Mouse (Mus musculus) stomach, embryonic 14.5 days (tissue): ENCODE data around the gene Kdsr. TPM values are rescaled to one million over a fixed set of nuclear protein-coding genes. Genes with fewer than 3 reads are reported as not detected.
A peak's percentile ranks its signal among the peaks of the same experiment; 100 is the strongest.

ENCODE experiments used
- ATAC-seq: fragments of 200-750 bp; cut with Nextera tagmentation; 2 replicates; pipeline ENCODE4 v1.8.0; 2017; ENCODE audit warnings: low read depth, moderate TSS enrichment; ENCODE audit not compliant: insufficient number of reproducible peaks, insufficient read depth, low FRiP score
- H3K27ac ChIP-seq: fragments of 300-500 bp; sonication (generic); 2 replicates; pipeline ENCODE4 v1.5.1; 2014; ENCODE audit warnings: mild to moderate bottlenecking, low read length, moderate library complexity, mixed read lengths
- H3K27me3 ChIP-seq: fragments of 300-500 bp; sonication (generic); 2 replicates; pipeline ENCODE4 v1.6.1; 2014; ENCODE audit warnings: low read length, control low read depth, mixed read lengths; ENCODE audit not compliant: control insufficient read depth, insufficient read depth
- H3K36me3 ChIP-seq: fragments of 300-500 bp; sonication (generic); 2 replicates; pipeline ENCODE4 v1.6.1; 2014; ENCODE audit warnings: mild to moderate bottlenecking, control low read depth, low read length, moderate library complexity, mixed read lengths; ENCODE audit not compliant: control insufficient read depth, insufficient read depth
- H3K4me1 ChIP-seq: fragments of 300-500 bp; sonication (generic); 2 replicates; pipeline ENCODE4 v1.6.1; 2014; ENCODE audit warnings: low read length, control low read depth, mixed read lengths; ENCODE audit not compliant: control insufficient read depth, insufficient read depth
- H3K4me2 ChIP-seq: fragments of 300-500 bp; sonication (generic); replicated peaks from 2 replicates; pipeline ENCODE4 v1.6.1; 2014; ENCODE audit warnings: low read depth, low read length, control low read depth
- H3K4me3 ChIP-seq: fragments of 300-500 bp; sonication (generic); 2 replicates; pipeline ENCODE4 v1.5.1; 2014; ENCODE audit warnings: low read depth, low read length, control low read depth
- H3K9ac ChIP-seq: fragments of 300-500 bp; sonication (generic); replicated peaks from 2 replicates; pipeline ENCODE4 v1.6.1; 2014; ENCODE audit warnings: low read depth, mild to moderate bottlenecking, control low read depth, low read length, moderate library complexity, mixed read lengths
- H3K9me3 ChIP-seq: fragments of 300-500 bp; sonication (generic); 2 replicates; pipeline ENCODE4 v1.6.1; 2016; ENCODE audit warnings: low read depth, low read length, control low read depth; ENCODE audit not compliant: control insufficient read depth
- WGBS: fragments of 180-500 bp; shearing (Covaris S2); extraction: QIAGEN DNeasy Blood & Tissue Kit; methylation state at CpG from one replicate; pipeline ENCODE4 v1.1.7; 2014; 5-methylcytosine and 5-hydroxymethylcytosine counted together
- polyA plus RNA-seq: library from polyadenylated mRNA; unstranded; fragments of >200 nt; fragmentation: Nextera tagmentation; extraction: Ambion mirVana; gene quantifications from 2 replicates; pipeline ENCODE4 v1.2.1, GENCODE M21; 2014

Kdsr gene
- polyA plus RNA-seq, 1 experiment from 2014 or later: 18.4 TPM

DNA sequence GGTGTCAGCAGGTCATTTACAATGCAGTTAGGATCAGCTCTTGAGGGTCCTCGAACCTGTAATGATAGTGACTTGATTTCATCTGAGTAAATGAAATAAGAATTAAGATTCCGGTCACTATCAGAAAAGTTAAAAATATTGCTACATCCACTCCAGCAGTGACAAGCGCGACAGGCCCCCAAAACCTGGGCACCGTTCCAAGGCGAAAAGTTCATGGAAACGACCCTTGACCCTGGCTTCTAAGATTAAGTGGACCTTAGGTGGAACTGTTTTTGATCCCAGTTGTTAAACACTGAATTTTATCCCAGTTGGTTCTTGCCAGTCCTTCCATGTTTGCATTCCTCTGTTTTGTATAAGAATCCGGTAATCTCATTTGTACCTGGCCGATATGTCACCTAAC is 14.6 kb upstream of the Kdsr start:
- 77% methylated on average over 9 of the region's 9 CpGs for WGBS

DNA sequence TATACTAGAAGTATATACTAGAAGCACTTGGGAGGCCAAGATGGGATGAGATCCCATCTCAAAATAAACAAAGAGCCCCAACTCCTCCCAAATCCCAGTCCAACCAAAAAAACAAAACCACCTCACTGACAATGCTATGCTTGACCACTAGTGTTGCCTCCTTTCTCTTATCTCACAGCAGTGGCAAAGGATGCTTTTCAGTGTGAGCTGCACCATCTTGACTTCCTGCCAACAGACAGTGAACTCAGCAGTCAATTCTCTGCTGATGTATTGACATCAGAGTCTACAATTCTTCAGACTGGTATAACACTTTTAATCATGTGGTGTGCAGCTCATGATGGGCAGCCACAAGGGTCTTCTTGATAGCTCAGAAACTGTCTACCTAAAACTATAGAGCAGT is 9.2 kb upstream of the Kdsr start:
- no peaks in the 10 kb centered on the region for H3K27me3 ChIP-seq
- H3K36me3 ChIP-seq: peaks cover 46% of the 10 kb centered on the region
- ATAC-seq: no peak
- no peak overlapping the region for H3K4me2 ChIP-seq
- H3K27ac ChIP-seq: no peak overlapping the region
- no peak overlapping the region for H3K4me3 ChIP-seq
- H3K4me1 ChIP-seq: no peaks in the 10 kb centered on the region
- H3K9ac ChIP-seq: no peak overlapping the region
- H3K9me3 ChIP-seq: no peaks in the 10 kb centered on the region

More for the DNA sequence above, 14.6 kb upstream of the Kdsr start:
- Histone ChIP-seq H3K36me3 (peaks cover 58% of the 10 kb centered on the region), H3K4me2 (no peak overlapping the region), H3K27ac (no peak overlapping the region), H3K9ac (no peak overlapping the region), H3K9me3 (no peaks in the 10 kb centered on the region), H3K27me3 (no peaks in the 10 kb centered on the region), H3K4me1 (no peaks in the 10 kb centered on the region), H3K4me3 (no peak overlapping the region)
- no peak for ATAC-seq

DNA sequence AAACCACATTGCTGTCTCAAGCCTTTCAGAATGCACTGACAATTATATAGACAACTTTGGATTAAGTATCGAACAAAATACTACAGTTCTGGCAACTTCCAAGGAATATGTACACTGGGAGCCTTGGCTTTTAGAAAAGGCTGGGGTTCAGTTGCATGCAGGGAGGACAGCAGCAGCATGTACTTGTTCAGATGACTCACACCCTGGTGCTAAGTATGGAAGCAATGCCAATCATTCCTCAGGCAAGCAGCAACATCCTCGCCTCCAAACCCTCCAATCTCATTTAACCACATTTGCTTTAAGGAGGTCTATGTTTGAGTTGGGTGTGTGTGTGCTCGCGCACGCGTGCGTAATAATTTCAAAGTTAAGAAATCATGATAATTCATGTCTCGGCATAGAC is 6.2 kb upstream of the Kdsr start:
- Histone ChIP-seq H3K4me3 (no peak overlapping the region), H3K4me1 (no peaks in the 10 kb centered on the region), H3K27ac (no peak overlapping the region), H3K36me3 (peaks cover 27% of the 10 kb centered on the region), H3K27me3 (no peaks in the 10 kb centered on the region), H3K9me3 (no peaks in the 10 kb centered on the region), H3K4me2 (no peak overlapping the region), H3K9ac (no peak overlapping the region)
- no peak for ATAC-seq
- WGBS: 93% methylated on average over 8 of the region's 8 CpGs

DNA sequence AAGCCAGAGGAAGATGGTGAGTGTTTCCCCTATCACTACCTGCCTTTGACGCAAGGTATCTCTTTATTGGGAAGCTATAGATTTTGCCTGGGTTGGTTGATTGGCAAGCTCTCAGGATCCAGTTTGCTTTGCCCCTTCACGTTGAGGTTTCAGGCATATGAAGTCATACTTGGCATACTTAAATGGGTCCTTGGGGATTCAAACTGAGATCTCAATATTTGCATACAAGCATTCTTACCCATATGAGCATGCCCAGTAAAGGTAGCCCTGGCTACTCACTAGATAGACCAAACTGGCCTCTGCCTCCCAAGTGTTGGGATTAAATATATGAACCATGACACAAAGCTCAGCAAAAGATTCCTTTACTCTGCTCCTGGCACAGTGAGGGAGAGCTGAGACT is 5.3 kb upstream of the Kdsr start:
- H3K9me3 ChIP-seq: no peaks in the 10 kb centered on the region
- ATAC-seq: no peak
- no peak overlapping the region for H3K9ac ChIP-seq
- peaks cover 21% of the 10 kb centered on the region for H3K36me3 ChIP-seq
- no peaks in the 10 kb centered on the region for H3K27me3 ChIP-seq
- H3K27ac ChIP-seq: no peak overlapping the region
- no peaks in the 10 kb centered on the region for H3K4me1 ChIP-seq
- WGBS: 91% methylated on average over 2 of the region's 2 CpGs
- H3K4me3 ChIP-seq: no peak overlapping the region
- H3K4me2 ChIP-seq: no peak overlapping the region

DNA sequence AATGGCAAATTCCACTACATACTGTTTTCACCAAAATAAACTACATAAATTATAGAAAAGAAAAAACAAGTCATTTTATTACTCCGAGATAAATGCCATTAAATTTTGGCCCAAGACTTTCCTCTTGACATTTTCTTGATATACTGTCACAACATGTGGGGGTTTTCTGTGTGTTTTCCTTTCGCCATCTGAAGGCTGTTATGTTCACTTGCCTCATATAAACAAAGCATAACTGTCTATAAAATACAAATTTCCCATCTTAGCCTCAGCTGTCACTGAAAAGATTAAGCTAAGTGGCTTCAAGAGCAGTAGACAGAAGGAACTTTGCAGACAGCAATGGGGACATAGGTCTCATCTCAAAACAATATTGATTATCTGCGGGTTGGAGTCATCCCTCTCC is 4.8 kb upstream of the Kdsr start:
- Histone ChIP-seq H3K9ac (no peak overlapping the region), H3K27ac (no peak overlapping the region), H3K4me3 (no peak overlapping the region), H3K4me2 (no peak overlapping the region), H3K36me3 (peaks cover 21% of the 10 kb centered on the region), H3K9me3 (no peaks in the 10 kb centered on the region), H3K4me1 (no peaks in the 10 kb centered on the region), H3K27me3 (no peaks in the 10 kb centered on the region)
- no peak for ATAC-seq
- 75% methylated on average over 3 of the region's 3 CpGs for WGBS

DNA sequence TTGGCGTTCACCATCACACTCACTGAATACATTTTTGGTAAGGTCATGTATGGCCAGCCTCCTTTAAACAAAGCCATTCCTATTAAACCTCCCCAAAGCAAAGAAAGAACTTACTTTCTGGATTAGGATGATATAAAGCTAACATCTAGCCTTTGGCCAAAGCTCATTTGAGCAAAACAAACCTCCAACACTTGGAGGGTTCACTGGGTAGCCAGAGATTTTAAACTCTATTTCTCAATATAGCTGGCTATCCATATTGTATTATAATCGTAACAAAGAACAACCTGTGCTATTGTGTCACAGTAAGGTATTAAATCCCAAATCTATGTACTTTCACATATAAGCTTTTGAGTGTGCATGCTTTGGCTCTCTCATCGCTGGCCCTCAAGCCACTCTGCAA is 1.2 kb upstream of the Kdsr start:
- Histone ChIP-seq H3K4me2 (no peak overlapping the region), H3K27ac (no peak overlapping the region; the same call in 1 of the 2 replicates), H3K9me3 (no peaks in the 10 kb centered on the region), H3K4me3 (no peak overlapping the region), H3K4me1 (peaks cover 14% of the 10 kb centered on the region), H3K36me3 (peaks cover 4% of the 10 kb centered on the region), H3K27me3 (no peaks in the 10 kb centered on the region), H3K9ac (no peak overlapping the region)
- ATAC-seq: no peak
- WGBS: 75% methylated on average over 3 of the region's 3 CpGs

DNA sequence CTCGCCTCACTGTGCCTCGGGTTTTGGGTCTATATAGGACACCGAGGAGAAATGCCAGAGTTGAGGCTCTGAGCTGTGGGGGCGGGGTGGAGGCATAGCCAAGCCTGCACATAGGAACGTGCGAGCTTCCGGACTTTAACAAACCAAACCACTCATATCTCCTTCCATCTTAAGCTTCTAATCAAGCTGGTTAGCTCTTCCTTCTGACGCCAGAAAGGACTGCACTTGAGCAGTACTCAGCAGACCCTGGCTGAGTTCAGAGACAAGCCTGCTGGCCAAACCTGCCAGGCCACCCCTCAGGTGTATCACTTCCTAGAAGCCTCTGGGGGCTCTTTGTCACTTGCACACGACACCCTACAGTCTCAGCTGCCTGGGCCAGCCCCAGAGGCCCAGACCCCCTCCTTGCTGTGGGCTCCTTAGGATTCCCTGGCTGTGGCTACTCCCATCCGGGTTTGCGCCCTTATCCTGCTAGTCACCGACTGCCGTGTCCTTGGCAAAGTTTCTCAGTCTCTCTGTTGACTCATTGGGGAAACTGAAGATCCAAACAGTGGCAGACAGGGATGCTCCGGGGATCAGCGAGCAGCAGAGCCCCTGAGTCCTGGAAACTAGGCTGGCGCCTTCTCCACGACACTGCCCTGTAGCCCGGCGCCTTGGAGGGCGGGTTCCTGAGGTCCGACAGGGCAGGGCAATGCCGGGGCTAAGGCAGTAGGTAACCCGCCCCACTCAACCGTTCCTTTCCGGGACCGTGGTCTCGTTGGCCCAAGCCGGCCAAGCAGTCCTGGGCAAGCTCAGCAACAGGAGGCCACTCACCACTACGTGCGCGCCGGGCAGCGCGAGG is 574 bp downstream of the Kdsr start:
- WGBS: 1% methylated on average over 34 of the region's 34 CpGs

DNA sequence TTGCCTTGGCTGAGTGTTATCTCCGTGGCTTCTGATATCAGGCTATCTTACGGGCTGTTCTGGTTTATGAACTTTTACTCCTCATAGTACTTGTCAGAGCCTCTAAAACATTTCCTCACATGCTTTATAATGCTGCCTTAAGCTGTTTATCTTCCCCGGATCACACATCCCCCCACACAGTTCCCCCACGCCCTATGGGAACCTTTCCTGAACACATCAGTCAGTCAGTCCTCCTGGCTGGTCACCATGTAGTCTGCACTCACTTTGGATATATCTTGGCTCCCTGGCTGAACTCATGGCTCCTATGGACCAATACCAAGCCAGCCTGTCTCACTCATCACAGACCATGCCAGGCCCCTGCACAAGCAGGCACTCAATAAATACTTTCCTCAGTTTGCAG is 2.9 kb downstream of the Kdsr start:
- Histone ChIP-seq H3K27me3 (no peaks in the 10 kb centered on the region), H3K4me2 (no peak overlapping the region), H3K4me1 (peaks cover 14% of the 10 kb centered on the region), H3K36me3 (no peaks in the 10 kb centered on the region), H3K9me3 (no peaks in the 10 kb centered on the region), H3K27ac (no peak overlapping the region), H3K9ac (no peak overlapping the region), H3K4me3 (no peak overlapping the region)
- 72% methylated on average over 4 of the region's 4 CpGs for WGBS
- no peak for ATAC-seq

More for the DNA sequence above, 574 bp downstream of the Kdsr start:
- H3K36me3 ChIP-seq: no peaks in the 10 kb centered on the region
- H3K9ac ChIP-seq: peak overlapping the region; percentile 63
- H3K4me3 ChIP-seq: peak overlapping the region; percentile 75
- H3K27ac ChIP-seq: peak overlapping the region; percentile 75
- peak overlapping the region; percentile 76 for H3K4me2 ChIP-seq
- peak; percentile 59 for ATAC-seq
- no peaks in the 10 kb centered on the region for H3K27me3 ChIP-seq
- H3K9me3 ChIP-seq: no peaks in the 10 kb centered on the region
- H3K4me1 ChIP-seq: peaks cover 14% of the 10 kb centered on the region

DNA sequence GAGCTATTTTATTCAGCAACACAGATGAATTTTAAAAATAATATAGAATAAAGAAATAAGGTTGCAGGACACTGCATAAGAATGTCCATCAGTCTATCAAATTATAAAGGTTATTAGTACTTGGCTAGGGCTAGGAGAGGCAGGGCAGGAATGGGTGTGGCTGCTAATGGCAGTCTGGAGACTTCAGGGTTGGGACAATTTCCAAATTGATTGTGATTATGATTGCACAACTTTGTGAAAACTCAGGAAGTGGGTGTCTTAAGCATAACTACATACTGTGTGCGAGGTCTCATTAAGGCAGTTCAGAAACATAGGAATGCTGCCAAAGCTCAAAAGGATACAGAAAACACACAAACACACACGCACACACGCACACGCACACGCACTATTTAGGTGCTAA is 7.5 kb downstream of the Kdsr start:
- peaks cover 3% of the 10 kb centered on the region for H3K36me3 ChIP-seq

More for the DNA sequence above, 7.5 kb downstream of the Kdsr start:
- H3K9me3 ChIP-seq: no peaks in the 10 kb centered on the region
- no peak for ATAC-seq
- H3K27me3 ChIP-seq: no peaks in the 10 kb centered on the region
- H3K4me3 ChIP-seq: no peak overlapping the region
- no peak overlapping the region for H3K4me2 ChIP-seq
- no peak overlapping the region for H3K27ac ChIP-seq
- 93% methylated on average over 5 of the region's 5 CpGs for WGBS
- H3K9ac ChIP-seq: no peak overlapping the region
- H3K4me1 ChIP-seq: no peaks in the 10 kb centered on the region
